Mouse (Mus musculus): Measurements from ENCODE around the gene Fcnb.

Fcnb gene

DNA sequence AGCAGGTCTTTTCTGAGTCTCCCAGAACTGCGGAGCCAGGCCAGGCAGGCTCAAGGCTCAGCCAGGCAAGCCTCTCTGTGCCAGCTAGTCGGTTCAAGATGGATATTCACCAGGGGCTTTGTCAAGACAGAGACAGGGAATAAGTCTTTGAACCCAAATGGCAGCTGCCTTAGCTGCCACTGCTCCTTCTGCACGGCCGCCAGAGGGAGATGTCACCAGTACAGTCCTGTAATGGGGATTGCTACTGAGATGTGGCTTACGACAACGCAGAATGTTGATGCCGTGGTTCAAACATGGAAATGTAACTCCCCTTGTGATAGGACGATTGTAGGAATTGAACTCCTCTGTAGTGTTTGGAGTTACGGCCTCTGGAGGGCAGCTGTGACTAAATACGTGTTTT is 1.4 kb upstream of the Fcnb start:
- no peak for DNase-seq (ENCODE audit: low spot score in 2 of 2)

GRCm38 (mm10) chr2:28075616-28076187 is 9.0 kb downstream of the Fcnb start:
- DNase-seq (ENCODE audit: low spot score in 2 of 2), result no peak

GRCm38 (mm10) chr2:28068537-28068878 is 16.2 kb downstream of the Fcnb start:
- DNase-seq (ENCODE audit: low spot score in 2 of 2), result peak; percentile 75 to 89

- DNase-seq (ENCODE audit: low spot score in 2 of 2), result peak in 1 of 2 experiments; percentile 27
Measured at GRCm38 (mm10) chr2:28067821-28068536, 16.7 kb downstream of the Fcnb start.

- peak; percentile 24 to 57 for DNase-seq (ENCODE audit: low spot score in 2 of 2)
Measured at GRCm38 (mm10) chr2:28067175-28067574, 17.5 kb downstream of the Fcnb start.

DNA sequence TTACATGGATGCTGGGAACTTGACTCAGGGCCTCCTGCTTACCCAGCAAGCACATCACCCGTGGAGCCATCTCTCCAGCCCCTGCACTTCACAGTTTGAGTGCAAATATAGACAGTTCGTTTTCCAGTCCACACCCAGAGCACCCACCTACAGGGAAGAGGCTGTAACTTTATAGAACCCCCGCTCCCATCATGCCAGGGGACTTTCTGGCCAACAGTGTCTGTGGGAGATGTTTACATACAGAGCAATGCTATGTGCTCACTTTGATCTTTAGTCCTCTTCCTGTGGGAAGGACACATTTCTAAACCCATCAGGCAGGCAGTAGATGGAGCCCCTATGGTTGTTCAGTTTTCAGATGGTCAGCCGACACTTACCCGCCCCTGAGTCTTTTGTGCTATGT is 18.0 kb downstream of the Fcnb start:
- DNase-seq (ENCODE audit: low spot score in 2 of 2), result no peak

GRCm38 (mm10) chr2:28065081-28065651 is 19.5 kb downstream of the Fcnb start:
- no peak for DNase-seq (ENCODE audit: low spot score in 2 of 2)

DNA sequence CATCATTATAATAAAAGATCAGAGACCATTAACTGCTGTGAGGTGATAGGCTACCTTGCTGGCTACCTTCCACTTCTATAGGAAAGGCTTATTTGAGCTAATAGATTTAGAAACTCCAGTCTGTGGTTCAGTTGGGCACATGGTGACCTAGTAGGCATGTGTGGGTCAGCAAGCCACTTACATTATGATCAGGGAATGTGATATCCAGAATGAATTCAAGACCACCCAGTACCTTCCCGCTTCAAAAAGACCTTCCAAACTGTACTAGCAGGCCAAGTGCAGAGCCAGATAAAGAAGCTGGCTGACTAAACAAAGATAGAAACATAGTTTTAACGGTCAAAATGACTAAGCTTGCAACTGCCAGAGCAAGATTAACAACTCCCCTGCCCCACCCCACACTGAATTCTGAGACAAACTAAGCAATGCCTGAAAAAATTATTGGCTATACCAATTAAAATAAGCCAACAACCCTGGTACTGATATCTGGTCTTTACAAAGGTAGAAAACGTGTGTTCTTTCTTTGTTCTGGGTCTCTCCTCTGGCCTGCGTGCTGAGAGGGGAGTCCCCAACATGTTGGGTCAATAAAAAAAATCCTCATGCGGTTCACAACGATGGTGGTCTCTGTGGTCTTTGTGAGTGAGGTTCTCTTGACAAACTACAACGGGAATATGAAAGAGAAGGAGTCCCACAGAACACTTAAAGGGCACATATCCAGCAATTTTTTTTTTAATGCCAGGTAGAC is 20.2 kb downstream of the Fcnb start:
- no peak for DNase-seq (ENCODE audit: low spot score in 2 of 2)

- DNase-seq (ENCODE audit: low spot score in 2 of 2), result no peak
Measured at GRCm38 (mm10) chr2:28063711-28064338, 20.9 kb downstream of the Fcnb start.

DNA sequence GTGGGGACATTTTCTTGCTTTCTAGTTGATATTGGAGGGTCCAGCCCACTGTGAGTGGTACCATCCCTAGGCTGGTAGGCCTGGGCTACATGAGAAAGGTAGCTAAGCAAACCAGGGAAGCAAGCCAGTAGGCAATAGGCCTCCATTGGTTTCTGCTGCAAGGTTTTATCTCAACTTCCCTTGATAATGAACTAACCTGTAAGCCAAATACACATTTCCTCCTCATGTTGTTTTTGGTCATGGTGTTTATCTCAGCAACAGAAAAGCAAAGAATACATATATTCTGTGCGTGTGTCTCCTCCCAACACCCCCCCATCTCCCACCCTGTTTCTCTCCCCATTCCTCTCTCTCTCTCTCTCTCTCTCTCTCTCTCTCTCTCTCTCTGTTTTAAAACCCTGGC is 24.8 kb downstream of the Fcnb start:
- DNase-seq (ENCODE audit: low spot score in 2 of 2), result no peak

GRCm38 (mm10) chr2:28047092-28047491 is 37.6 kb downstream of the Fcnb start:
- DNase-seq (ENCODE audit: low spot score in 2 of 2), result no peak

DNA sequence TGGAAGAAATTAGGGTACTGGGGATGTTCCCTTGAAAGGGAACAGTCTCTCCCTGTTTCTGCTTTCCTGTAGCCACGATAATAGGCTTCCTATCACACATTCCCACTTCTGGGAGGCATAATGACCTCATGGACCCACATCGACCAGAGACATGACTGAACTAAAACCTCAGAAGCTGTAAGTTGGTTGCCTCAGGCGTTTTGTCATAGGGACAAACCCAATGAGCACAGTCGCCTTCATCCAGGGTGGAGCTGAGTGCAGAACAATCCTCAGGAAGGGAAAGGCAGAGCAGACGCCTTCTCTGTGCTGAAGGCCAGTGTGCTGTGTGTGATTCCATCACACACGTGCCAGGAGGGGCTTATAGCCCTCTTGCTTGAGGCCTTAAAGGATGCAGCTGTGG is 38.4 kb downstream of the Fcnb start:
- DNase-seq (ENCODE audit: low spot score in 2 of 2), result no peak

DNA sequence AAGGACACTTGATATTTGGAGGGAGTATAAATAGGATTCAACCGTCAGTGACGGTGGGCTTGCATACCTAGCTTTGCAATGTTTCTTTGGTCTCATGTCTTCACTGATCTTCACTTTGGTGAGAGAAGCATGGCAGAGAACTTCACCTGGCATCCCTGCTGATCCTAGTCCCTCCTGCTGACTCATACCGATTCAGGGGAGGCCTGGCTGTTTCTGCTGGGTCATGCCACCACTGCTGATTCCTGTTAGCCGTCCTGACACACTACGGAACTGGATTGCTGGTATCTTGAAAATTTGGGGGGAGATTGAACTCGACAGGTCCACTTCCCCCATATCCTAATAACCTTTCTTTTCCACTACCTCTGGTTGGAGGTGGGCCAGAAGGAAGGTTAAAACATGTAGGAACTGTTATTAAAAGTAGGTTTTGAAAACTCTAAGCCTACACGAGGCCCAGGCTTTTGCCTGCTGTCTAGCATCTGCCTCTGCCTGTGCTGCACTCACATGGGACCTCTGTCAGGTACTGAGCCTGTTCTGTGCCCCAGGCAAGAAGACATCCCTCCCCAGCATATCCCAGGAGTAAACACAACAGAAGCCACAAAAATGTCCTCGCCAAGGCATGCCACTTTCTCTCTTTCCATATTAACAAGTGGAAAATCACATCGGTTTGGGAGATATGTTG is 39.6 kb downstream of the Fcnb start:
- DNase-seq (ENCODE audit: low spot score in 2 of 2), result no peak

DNA sequence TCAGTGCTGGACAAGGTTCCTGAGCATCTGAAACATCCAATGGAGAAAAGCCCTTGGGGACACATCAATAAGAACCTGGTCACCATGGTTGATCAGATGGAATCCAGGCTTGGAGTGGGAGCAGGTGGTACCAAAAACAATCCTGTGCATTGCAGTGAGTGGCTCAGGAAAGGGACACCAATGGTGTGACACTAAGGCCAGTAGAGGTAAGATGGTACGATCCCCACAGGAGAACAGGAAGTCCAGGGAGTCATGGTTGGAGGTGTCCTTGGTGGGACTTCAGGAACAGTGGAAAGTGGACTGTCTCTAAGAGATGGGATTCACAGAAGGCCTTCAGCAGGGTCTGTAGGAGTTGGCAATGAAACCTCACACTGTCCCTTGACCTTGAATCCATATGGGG is 44.2 kb downstream of the Fcnb start:
- no peak for DNase-seq (ENCODE audit: low spot score in 2 of 2)

- DNase-seq (ENCODE audit: low spot score in 2 of 2), result no peak
Measured at GRCm38 (mm10) chr2:28039647-28040325, 44.9 kb downstream of the Fcnb start.

DNA sequence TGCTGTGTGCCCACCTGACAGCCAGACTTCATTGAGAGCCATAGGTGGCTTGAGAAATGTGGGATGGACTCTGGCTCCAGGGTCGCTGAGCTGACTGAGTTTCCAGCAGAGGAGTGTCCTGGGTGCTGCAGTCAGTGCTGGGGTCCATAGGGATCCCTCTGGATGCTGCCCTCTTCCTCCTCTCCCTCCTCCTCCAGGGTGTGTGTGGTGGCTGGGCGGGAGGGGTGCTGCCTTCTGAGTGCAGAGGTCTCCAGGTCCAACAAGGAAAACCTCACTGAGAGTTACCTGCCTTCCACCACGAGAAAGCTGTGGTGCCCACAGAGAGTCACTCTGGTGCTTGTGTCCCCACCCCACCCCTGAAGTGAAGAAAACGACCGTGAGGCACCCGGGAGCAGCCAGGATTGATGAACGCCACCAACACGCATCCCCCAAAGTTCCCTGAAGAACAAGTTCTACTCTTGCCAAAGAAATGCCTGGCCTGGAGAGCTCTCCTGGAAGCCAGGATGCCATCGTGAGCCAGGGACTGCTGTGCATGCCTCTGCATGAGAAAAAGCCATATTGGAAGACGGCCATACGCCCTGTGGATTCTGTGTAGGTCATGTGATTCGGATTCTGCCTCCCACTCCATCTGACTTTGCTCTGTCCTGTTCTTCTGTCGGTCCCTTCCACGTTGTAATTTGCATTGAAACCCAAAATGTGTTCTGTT is 46.1 kb downstream of the Fcnb start:
- DNase-seq (ENCODE audit: low spot score in 2 of 2), result peak; percentile 43 to 61

- no peak for DNase-seq (ENCODE audit: low spot score in 2 of 2)
Measured at GRCm38 (mm10) chr2:28037505-28038390, 46.9 kb downstream of the Fcnb start.

- no peak for DNase-seq (ENCODE audit: low spot score in 2 of 2)
Measured at GRCm38 (mm10) chr2:28036788-28037187, 47.9 kb downstream of the Fcnb start.

DNA sequence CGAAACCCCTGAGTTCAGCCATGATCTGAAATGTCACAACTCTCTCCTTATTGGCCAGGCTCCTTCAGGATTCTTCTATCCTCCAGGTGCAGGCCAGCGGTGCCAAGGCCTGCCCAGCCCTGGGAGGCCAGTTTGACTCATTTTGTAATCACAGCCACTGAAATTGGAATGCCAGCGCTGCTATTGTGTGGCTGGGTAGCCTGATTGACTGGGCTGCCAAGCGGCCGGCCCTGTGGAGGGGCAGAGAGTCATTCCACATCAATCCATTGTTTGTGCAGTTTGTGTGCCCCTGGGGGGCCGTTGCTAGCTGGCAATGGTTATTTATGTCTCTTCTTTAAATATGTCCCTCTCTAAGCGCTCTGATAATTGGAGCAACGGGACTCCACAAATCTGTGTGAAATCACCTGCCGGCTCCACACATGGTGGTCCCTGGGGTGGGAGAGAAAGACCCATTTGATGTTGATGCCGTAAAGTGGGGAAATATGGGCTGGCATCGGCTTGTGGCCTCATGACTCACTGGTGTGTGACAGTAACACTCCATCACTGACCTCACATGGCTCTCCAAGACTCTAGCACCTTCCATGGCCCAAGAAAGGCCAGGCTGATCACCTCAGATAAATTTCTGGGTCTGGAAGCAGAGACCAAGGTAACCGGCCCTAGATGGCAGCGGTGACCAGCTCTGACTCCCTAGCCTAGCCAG is 50.5 kb downstream of the Fcnb start:
- no peak for DNase-seq (ENCODE audit: low spot score in 2 of 2)

Data from frontal cortex, postnatal 10 days (tissue).